Mouse (Mus musculus) cerebellum, adult 11 months (tissue): ENCODE results near the gene Tpm3.
"Not testable (repeated sequence)": the region's sequence is repeated elsewhere in the genome, so short reads cannot be mapped to it uniquely, and the experiment has no call there.

ENCODE experiments used
- DNase-seq: peaks from one replicate; pipeline ENCODE4 v3.0.0; 2022

The Tpm3 gene

DNA sequence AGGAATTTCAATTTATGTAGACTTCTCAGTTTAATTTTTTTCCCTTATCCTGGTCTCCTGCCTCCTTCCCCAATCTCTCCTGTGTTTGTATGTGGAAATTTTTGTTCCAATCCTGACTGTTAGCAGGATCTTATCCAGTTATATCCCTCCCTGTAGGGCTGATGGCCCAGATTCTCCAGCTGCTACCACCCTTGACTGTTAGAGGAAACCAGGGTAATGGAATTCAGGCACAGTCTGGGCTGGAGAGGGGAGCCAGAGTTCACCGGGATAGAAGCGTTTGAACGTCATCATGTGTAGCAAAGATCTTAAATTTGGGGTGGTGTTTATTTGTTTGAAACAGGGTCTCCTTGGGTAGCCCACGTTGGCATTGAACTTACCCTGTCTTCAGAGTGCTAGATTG is 12.3 kb downstream of the Tpm3 start:
- no peak for DNase-seq

- DNase-seq: no peak
These were observed 12.8 kb downstream of the Tpm3 start for GRCm38 (mm10) chr3:90085281-90085680.

DNA sequence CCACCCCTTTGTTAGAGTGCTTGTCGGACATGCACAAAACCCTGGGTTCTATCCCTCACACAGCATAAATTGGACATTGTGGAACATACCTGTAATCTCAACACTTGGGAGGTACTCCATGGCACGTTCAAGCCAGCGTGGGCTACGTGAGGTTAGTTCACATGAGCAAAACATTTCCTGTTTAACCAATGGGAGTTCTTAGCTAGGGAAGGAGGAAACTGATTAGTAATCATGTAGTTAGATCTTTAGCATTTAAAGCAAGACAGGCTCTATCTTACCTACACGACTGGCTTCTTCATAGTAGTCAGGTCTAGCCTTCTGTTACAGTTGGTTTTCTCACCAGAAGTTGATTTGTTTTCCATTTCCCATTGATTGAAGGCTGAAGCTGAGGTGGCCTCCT is 13.6 kb downstream of the Tpm3 start:
- no peak for DNase-seq

GRCm38 (mm10) chr3:90088617-90089016 is 16.2 kb downstream of the Tpm3 start:
- DNase-seq: no peak

DNA sequence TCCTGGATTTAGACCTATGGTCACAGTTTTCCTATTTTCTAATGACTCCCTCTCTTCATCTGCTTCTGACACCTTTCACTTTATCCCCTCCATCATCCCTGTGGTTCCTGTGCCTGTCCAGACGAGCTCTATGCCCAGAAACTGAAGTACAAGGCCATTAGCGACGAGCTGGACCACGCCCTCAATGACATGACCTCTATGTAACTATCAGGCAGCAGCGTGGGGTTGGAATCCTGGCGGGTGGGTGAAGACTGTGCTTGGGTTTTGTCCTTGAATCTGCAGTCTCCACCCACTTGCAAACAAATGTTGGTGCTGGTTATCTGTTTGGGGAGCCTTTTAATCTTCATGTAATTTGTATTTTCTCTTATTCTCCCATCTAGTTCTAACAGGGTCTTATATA is 18.4 kb downstream of the Tpm3 start:
- DNase-seq: no peak

GRCm38 (mm10) chr3:90094453-90094852 is 22.0 kb downstream of the Tpm3 start:
- DNase-seq: no peak

DNA sequence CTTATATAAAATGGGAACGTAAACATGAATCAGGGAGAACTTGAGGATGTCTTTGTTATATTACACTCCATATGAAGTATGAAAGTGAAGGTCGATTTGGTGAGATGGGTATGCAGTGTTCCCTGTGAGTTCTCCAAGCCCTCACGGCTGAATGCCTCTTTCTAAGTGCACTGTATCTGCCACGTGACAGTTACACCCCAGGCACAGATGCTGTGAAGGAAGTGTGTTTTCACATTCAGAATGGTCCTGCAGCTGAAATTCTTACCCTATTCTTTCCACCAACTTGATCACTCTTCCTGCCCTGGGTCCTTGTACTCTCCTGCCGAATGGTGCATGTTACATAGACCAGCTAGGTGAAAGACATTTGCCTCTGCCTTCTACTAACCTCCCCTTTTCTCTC is 25.5 kb downstream of the Tpm3 start:
- DNase-seq: no peak

DNA sequence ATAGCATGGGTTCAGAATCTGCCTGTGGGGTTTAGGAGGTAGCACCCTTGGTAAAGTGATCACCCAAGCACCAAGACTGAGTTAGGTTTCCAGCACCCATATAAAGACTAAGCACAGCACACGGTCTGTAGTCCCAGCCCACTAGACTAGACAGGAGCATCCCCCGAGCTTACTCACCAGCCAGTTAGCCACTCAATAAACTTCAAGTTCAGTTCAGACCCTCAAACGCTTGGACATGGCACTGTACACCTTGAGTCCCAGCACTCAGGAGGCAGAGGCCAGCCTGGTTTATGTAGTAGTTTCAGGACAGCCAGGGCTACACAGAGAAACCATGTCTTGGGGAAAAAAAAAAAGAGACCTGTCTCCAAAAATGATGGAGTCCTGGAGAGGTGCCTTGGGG is 28.6 kb downstream of the Tpm3 start:
- DNase-seq: no peak

DNA sequence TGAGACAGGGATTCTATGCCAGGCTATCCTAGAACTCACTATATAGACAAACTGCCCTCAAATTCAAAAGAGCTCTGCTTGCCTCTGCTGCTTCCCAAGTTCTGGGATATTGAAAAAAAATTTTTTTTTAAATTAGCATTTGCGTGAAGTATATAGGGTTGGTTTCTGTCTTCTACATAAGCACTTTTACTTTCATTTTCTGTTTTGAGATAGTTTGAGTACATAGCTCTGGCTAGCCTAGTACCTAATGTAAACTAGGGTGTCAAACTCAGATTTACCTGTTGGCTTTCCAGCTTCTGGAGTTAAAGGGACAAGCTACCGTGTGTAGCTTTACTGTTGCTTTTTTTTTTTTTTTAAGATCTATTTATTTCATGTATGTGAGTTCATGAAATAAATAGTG is 29.2 kb downstream of the Tpm3 start:
- DNase-seq: no peak

DNA sequence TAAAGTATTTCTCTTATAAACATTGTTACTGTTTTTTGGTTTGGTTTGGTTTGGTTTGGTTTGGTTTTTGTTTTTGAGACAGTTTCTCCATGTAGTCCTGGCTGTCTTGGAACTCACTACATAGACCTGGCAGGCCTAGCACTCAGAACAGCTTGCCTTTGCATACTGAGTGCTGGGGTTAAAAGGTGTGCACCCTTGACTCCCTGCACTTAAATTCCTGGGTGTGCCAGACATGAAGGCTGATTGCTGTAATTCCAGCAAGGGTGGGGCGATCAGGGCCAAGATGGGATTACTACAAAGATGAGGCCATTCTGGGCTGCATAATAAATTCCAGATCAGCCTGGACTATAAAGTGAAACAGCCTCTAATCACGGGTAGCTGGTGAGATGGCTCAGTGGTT is 29.8 kb downstream of the Tpm3 start:
- no peak for DNase-seq

DNA sequence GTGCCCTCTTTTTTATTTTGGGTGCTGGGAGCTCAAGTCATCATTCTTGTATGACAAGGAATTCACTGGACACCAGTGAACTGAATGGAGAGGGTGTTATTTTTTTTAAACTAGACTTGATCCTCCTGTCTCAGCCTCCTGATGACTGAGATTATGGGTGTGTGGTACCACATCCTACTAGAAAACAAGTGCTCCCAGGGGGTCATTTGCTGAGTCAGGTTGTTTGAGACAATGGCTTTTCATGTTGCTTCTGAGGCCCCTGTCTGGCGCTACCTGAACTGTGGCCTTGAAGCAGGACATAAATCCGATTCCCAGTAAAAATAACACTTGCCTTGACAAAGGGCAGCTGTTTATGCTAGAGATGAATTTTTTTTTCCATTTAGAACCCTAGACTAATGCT is 30.7 kb downstream of the Tpm3 start:
- DNase-seq: no peak

DNA sequence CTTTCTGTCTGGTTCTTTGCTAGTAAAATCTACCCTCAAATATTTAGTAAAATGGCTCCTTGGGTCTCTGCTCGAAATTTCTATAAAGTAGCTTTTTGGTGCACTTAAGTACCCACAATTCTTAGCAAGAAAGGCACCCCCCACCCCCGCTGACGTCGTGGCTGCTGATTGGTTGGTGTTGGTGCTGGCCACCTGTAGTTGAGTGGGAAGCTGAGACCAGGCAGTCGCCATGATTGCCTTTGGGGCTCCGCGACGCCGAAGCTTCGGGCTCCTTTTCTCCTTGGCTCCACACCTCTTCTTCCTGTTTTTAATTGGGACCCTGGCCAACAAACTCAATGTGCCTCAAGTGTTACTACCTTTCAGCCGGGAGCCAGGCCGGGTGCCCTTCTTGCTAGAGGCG is 31.5 kb downstream of the Tpm3 start, which contains the start of gene Nup210l:
Gene Nup210l (plus strand): TSS at position 195 of the 400 bp plus-strand sequence.
- no peak for DNase-seq

GRCm38 (mm10) chr3:90111706-90112105 is 39.3 kb downstream of the Tpm3 start:
- no peak for DNase-seq

GRCm38 (mm10) chr3:90114342-90114741 is 41.9 kb downstream of the Tpm3 start:
- DNase-seq: no peak

DNA sequence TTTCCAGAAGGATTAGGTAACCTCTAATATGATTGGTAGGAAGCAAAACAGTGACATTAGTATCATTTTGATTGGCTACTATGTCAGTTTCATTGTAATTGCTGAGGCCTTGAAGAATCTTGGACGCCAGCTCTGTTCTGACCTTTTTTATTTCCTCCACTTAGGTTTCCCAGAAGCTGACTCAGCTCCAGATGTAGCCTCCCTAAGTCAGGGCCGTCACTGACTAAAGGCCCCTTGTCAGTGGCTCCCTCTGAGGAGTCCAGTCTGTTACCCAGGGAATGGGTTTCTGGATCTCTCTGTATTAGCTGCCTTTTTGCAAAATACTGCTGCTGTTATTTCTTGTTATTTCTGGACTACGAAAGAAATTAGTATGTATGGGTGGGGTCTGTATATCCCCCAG is 43.1 kb downstream of the Tpm3 start:
- DNase-seq: no peak

DNA sequence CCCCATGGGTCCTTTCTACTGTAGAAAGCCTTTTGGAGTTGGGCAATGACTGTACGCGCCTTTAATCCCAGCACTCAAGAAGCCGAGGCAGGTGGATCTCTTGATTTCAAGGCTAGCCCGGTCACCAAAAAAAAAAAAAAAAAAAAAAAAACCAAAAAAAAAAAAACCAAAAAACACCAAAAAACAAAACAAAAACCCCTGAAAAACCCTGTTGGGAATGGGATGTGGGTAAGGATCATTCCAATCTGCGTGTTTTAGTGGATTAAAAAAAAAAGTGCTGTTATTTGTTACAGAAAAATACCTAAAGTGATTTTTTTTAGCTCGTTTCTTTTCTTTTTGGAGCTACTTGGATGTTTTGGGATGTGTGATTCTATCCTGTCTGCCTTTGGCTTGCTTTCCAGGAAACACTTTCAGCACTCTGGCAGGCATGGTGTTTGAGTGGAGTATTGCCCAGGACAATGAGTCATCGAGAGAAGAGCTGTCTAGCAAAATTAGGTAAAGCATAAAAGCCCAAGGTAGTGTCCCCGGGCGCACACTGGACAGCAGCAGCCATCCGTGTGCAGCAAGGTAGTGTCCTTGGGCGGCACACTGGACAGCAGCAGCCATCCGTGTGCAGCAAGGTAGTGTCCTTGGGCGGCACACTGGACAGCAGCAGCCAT is 45.8 kb downstream of the Tpm3 start:
- peak; percentile 4 for DNase-seq

DNA sequence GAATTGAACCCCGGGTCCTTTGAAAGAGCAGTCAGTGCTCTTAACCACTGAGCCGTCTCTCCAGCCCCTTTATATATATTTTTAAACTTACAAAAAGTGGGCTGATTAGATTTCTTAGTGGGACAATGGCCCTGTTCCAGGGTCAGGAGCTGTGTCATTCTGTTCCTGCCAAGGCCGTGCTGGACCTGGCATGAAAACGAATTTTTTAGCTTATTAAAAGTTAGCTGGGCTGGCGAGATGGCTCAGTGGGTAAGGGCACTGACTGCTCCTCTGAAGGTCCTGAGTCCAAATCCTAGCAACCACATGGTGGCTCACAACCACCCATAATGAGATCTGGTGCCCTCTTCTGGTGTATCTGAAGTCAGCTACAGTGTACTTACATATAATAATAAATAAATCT is 49.6 kb downstream of the Tpm3 start:
- not testable (repeated sequence) for DNase-seq

- DNase-seq: no peak
These were observed 53.3 kb downstream of the Tpm3 start for GRCm38 (mm10) chr3:90125710-90126109.

DNA sequence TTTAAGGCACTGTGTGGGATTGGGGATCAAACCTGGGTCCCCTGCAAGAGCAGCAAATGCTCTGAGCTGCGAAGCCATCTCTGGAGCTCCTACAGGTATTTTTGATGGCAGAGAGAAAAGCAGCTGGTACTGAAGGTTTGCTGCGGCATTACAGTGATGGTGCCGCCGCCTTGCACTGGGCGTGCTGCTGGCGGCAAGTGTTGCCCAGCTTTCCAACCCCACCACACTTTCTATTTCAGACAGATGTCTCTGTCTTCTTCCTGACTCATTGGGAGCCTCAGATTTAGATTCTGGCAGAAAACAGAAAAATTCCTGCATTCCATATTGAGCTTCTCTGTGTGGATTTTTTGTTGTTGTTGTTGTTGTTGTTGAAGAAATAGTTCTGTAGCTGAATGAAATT is 55.4 kb downstream of the Tpm3 start:
- DNase-seq: no peak

- DNase-seq: no peak
These were observed 60.3 kb downstream of the Tpm3 start for GRCm38 (mm10) chr3:90132745-90133144.

DNA sequence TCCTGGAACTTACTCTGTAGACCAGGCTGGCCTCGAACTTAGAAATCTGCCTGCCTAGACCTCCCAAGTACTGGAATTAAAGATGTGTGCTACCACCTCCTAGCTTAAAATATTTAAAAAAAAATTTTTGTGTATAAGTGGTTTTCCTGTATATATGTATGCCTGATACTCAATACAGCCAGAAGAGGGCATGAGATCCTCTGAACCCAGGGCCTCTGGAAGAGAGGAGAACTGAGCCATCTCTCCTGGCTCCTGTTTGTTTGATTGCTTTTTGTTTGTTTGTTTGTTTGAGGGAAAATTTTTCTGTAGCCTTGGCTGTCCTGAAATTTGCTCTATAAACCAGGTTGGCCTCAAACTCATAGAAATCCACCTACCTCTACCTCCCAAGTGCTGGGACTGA is 60.9 kb downstream of the Tpm3 start:
- no peak for DNase-seq

DNA sequence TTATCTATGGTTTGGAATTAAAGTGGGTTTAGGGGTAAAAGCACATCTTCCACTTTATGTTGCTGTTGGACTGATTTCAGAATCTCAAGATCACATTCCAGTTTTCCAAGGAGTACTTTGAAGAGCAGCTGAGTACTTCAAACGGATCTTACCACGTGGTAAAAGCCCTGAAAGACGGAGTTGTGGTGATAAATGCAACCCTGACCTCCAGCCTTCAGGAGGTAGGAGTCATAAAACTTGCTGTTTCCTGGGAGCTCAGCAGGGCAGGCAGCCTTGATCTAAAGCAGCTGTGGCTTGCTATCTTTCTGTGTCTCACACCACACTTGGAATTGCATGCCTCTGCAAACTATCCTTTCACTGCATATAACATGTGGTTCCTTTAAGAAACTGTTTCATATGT is 62.0 kb downstream of the Tpm3 start:
- DNase-seq: no peak

GRCm38 (mm10) chr3:90134993-90135392 is 62.5 kb downstream of the Tpm3 start:
- DNase-seq: no peak

- DNase-seq: no peak
These were observed 64.2 kb downstream of the Tpm3 start for GRCm38 (mm10) chr3:90136660-90137059.

DNA sequence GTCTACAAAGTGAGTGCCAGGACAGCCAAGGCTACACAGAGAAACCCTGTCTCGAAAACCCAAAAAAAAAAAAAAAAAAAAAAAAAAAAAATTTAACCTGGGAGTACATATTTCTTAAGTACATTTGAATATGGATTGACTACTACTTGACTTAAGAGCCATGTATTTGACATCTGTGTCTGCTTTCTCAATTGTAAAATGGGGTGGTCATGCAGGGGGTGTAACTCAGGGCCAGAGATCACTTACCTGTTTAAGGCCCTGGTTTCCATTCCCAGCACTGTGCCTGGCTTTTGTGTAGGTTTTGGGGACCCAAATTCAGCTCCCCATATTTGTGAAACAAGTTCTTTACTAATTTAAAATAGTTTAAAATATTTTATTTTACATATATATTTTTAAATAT is 65.2 kb downstream of the Tpm3 start:
- DNase-seq: no peak

- no peak for DNase-seq
These were observed 67.5 kb downstream of the Tpm3 start for GRCm38 (mm10) chr3:90139962-90140361.
